Mouse (Mus musculus) MEL (cell line): ENCODE measurements around the gene Il1rapl2. TPM values are rescaled to one million over a fixed set of nuclear protein-coding genes. Genes with fewer than 3 reads are reported as not detected.

Experiments used
- DNase-seq: peaks from one replicate; pipeline ENCODE4 v3.0.0; 2011; ENCODE audit warnings: low read depth, low spot score
- H3K27ac ChIP-seq: 2 replicates; pipeline ENCODE4 v1.5.1; 2012; ENCODE audit warnings: low read depth, mild to moderate bottlenecking, control low read depth, low read length, moderate library complexity; ENCODE audit not compliant: control insufficient read depth
- H3K27me3 ChIP-seq, 2 experiments: fragments of 150-350 bp in 1 of 2; sonication (generic) in 1 of 2; 2 replicates each; pipeline ENCODE4 v1.6.1; 2012; ENCODE audit warnings: low read length in 2 of 2, mild to moderate bottlenecking in 2 of 2, improper control_type of control experiment in 1 of 2, moderate library complexity in 1 of 2; ENCODE audit not compliant: insufficient read depth in 2 of 2, control insufficient read depth in 1 of 2
- H3K36me3 ChIP-seq, 2 experiments: 2 replicates each; pipeline ENCODE4 v1.6.1; 2012 to 2014; ENCODE audit warnings: low read length in 2 of 2, improper control_type of control experiment in 1 of 2, inconsistent platforms in 1 of 2, mild to moderate bottlenecking in 1 of 2; ENCODE audit not compliant: insufficient read depth in 2 of 2, control insufficient read depth in 1 of 2
- H3K4me1 ChIP-seq, 2 experiments: fragments of 150-350 bp in 1 of 2; sonication (generic) in 1 of 2; 2 replicates each; pipeline ENCODE4 v1.6.1; 2012; ENCODE audit warnings: low read length in 2 of 2, improper control_type of control experiment in 1 of 2, mild to moderate bottlenecking in 1 of 2; ENCODE audit not compliant: insufficient read depth in 2 of 2, control insufficient read depth in 1 of 2
- H3K4me3 ChIP-seq, 2 experiments: fragments of 150-350 bp in 1 of 2; sonication (generic) in 1 of 2; 2 replicates each; pipeline ENCODE4 v1.5.1; 2012; ENCODE audit warnings: low read depth in 2 of 2, low read length in 2 of 2, mild to moderate bottlenecking in 2 of 2, moderate library complexity in 2 of 2, control low read depth in 1 of 2, improper control_type of control experiment in 1 of 2; ENCODE audit not compliant: control insufficient read depth in 1 of 2, insufficient read depth in 1 of 2
- H3K79me2 ChIP-seq: 2 replicates; pipeline ENCODE4 v1.6.1; 2012; ENCODE audit warnings: mild to moderate bottlenecking, low read length, moderate library complexity; ENCODE audit not compliant: control insufficient read depth, poor library complexity, insufficient read depth
- H3K9ac ChIP-seq: 2 replicates; pipeline ENCODE4 v1.6.1; 2012; ENCODE audit warnings: low read depth, mild to moderate bottlenecking, control low read depth, low read length, moderate library complexity; ENCODE audit not compliant: control insufficient read depth, poor library complexity, severe bottlenecking
- H3K9me3 ChIP-seq: fragments of 150-350 bp; sonication (generic); replicated peaks from 2 replicates; pipeline ENCODE4 v1.6.1; 2012; ENCODE audit warnings: mild to moderate bottlenecking, low read length, improper control_type of control experiment, moderate library complexity; ENCODE audit not compliant: insufficient read depth
- E2F4 ChIP-seq: IDR thresholded peaks from 2 replicates; pipeline ENCODE4 v1.6.1; 2011; ENCODE audit warnings: low read depth, low read length, improper control_type of control experiment, borderline replicate concordance
- EP300 ChIP-seq, 2 experiments: IDR thresholded peaks; 2 replicates each; pipeline ENCODE4 v1.6.1; 2011; ENCODE audit warnings: improper control_type of control experiment in 2 of 2, low read length in 2 of 2, low read depth in 1 of 2, mild to moderate bottlenecking in 1 of 2
- GATA1 ChIP-seq: IDR thresholded peaks from 2 replicates; pipeline ENCODE4 v1.6.1; 2011; ENCODE audit warnings: low read depth, low read length, improper control_type of control experiment
- MAFK ChIP-seq: IDR thresholded peaks from 2 replicates; pipeline ENCODE4 v1.6.1; 2011; ENCODE audit warnings: low read depth, mild to moderate bottlenecking, low read length, improper control_type of control experiment, borderline replicate concordance
- MAX ChIP-seq: IDR thresholded peaks from 2 replicates; pipeline ENCODE4 v1.6.1; 2011; ENCODE audit warnings: low read length, improper control_type of control experiment
- MEF2A ChIP-seq: IDR thresholded peaks from 2 replicates; pipeline ENCODE4 v1.6.1; 2014; ENCODE audit warnings: low read depth, mild to moderate bottlenecking, inconsistent platforms, low read length, improper control_type of control experiment; ENCODE audit not compliant: poor library complexity, insufficient replicate concordance, severe bottlenecking; ENCODE audit errors: extremely low read depth
- MYC ChIP-seq: IDR thresholded peaks from 2 replicates; pipeline ENCODE4 v1.6.1; 2011; ENCODE audit warnings: low read depth, mild to moderate bottlenecking, low read length, improper control_type of control experiment, moderate library complexity
- RCOR1 ChIP-seq: IDR thresholded peaks from 2 replicates; pipeline ENCODE4 v1.6.1; 2012; ENCODE audit warnings: low read depth, mild to moderate bottlenecking, inconsistent platforms, low read length, improper control_type of control experiment
- TAL1 ChIP-seq: IDR thresholded peaks from 2 replicates; pipeline ENCODE4 v1.6.1; 2012; ENCODE audit warnings: mild to moderate bottlenecking, inconsistent platforms, low read length, moderate library complexity, mixed read lengths
- TCF12 ChIP-seq: IDR thresholded peaks from 2 replicates; pipeline ENCODE4 v1.6.1; 2014; ENCODE audit warnings: low read depth, mild to moderate bottlenecking, inconsistent platforms, low read length, improper control_type of control experiment, moderate library complexity
- polyA plus RNA-seq, 2 experiments: library from polyadenylated mRNA; stranded (reverse) in 1 of 2; unstranded in 1 of 2; fragments of >175 nt in 1 of 2; fragments of >200 nt in 1 of 2; gene quantifications; 2 replicates each; pipeline versions ENCODE4 v1.2.1 to v1.2.4; 2012; ENCODE audit warnings: low replicate concordance in 2 of 2, low read depth in 1 of 2; ENCODE audit not compliant: insufficient read length in 2 of 2, insufficient read depth in 1 of 2, missing spikeins in 1 of 2
- total RNA-seq: library from RNA; depleted of rRNA; stranded (reverse); fragments of 300-350 nt; gene quantifications from 2 replicates; pipeline ENCODE4 v1.2.3, GENCODE M21; 2012

Il1rapl2 gene
- total and polyA plus RNA-seq, 3 experiments: not detected

GRCm38 (mm10) chrX:137755537-137755936, 185.1 kb downstream of the Il1rapl2 start:
- H3K27ac ChIP-seq: no peak overlapping the region
- no peaks in the 10 kb centered on the region for H3K36me3 ChIP-seq
- no peak for DNase-seq
- no peak for TF ChIP-seq GATA1
- TF ChIP-seq TCF12: no peak
- no peak for TF ChIP-seq TAL1
- H3K9me3 ChIP-seq: no peaks in the 10 kb centered on the region
- no peaks in the 10 kb centered on the region for H3K79me2 ChIP-seq
- H3K27me3 ChIP-seq: no peaks in the 10 kb centered on the region
- no peak overlapping the region for H3K4me3 ChIP-seq
- H3K9ac ChIP-seq: no peak overlapping the region
- H3K4me1 ChIP-seq: no peaks in the 10 kb centered on the region

- Histone ChIP-seq H3K9me3 (no peaks in the 10 kb centered on the region), H3K27ac (no peak overlapping the region), H3K27me3 (no peaks in the 10 kb centered on the region), H3K79me2 (no peaks in the 10 kb centered on the region), H3K9ac (no peak overlapping the region), H3K36me3 (no peaks in the 10 kb centered on the region), H3K4me3 (no peak overlapping the region), H3K4me1 (no peaks in the 10 kb centered on the region)
- TF ChIP-seq MAFK (no peak), E2F4 (no peak)
- DNase-seq: no peak
These were observed 235.2 kb downstream of the Il1rapl2 start for GRCm38 (mm10) chrX:137805484-137806200.

- no peak for DNase-seq
- TF ChIP-seq MAFK (no peak), MEF2A (no peak), MAX (no peak), EP300 (IDR thresholded peaks at IDR 0.05; ENCODE audit: low read depth in 1 of 2, low read length in 2 of 2) (no peak), RCOR1 (no peak), MYC (no peak)
- H3K4me3 ChIP-seq: no peak overlapping the region
- no peaks in the 10 kb centered on the region for H3K27me3 ChIP-seq
- no peak overlapping the region for H3K27ac ChIP-seq
- H3K9me3 ChIP-seq: no peaks in the 10 kb centered on the region
- no peak overlapping the region for H3K9ac ChIP-seq
- H3K36me3 ChIP-seq: no peaks in the 10 kb centered on the region
- no peaks in the 10 kb centered on the region for H3K79me2 ChIP-seq
- H3K4me1 ChIP-seq: no peaks in the 10 kb centered on the region
These were observed 236.1 kb downstream of the Il1rapl2 start for GRCm38 (mm10) chrX:137806231-137807114.
